8 mouse cellular contexts compared by ENCODE assay signal in the genomic region with DNA sequence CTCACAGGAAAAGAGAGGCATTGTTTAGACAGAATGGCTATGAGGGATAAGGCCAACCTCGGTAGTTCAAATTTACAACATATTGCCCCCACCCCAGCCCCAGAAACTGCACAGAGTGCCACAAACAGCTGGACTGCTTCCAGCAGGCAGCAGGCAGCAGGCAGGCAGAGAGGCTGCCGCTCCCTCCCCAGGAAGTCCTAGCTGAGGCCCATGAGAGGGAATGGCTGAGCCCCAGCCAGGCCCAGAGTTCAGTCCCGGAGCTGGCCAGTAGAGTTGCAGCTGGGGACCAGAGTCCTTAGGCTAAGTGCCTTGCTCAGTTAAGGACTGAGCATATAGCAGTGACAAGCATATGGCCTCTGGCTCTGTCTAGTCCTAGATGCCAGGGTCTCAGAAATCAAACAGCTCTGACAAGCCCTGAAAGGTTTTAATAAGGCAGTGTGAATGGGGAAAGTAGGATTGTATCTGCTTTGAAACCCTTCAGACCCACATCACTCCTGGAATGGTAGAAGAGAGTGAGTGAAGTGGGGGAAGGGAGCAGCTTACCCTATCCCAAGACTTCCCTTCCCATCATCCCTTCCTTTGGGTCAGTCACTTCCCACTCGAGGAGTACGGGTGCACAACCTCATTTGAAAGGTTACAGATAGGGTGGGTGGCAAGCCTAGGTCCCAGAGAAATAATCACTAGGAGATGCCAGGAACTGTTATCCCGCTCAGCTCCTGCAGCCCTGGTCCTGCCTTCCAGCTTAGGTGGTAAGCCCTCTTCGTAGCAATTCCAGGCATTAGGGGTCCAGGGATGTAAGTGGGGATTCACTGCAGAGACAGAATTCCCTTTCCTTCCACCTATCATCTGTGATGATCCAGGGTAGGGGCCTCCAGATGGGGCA. TPM values are rescaled to one million over a fixed set of nuclear protein-coding genes. Genes with fewer than 3 reads are reported as not detected.
DNase-seq lines count a peak whose midpoint lies in the region; ATAC-seq and TF ChIP-seq lines count a peak whose summit lies in the region.

No protein-coding gene starts in this region.

- no peak for TF ChIP-seq CTCF in layer of hippocampus, adult 2 months (conservative IDR thresholded peaks at IDR 0.05)

- no peaks in the 10 kb centered on the region for H3K9me3 ChIP-seq in heart, embryonic 12.5 days (replicated peaks)
- no peaks in the 10 kb centered on the region for H3K9me3 ChIP-seq in limb, embryonic 11.5 days (ENCODE audit: control insufficient read depth, low read length)
- H3K9me3 ChIP-seq in midbrain, embryonic 15.5 days = no peaks in the 10 kb centered on the region

- H3K27ac ChIP-seq in layer of hippocampus, adult 2 months = peak overlapping the region; percentile 96
- H3K27ac ChIP-seq in heart, embryonic 12.5 days (ENCODE audit: poor library complexity, severe bottlenecking) = peak overlapping the region; percentile 88
- peak overlapping the region; percentile 83 for H3K27ac ChIP-seq in limb, embryonic 11.5 days (replicated peaks; ENCODE audit: low read depth, low read length)
- H3K27ac ChIP-seq in midbrain, embryonic 15.5 days = peak overlapping the region; percentile 53

- peak; percentile 10; the same call in 1 of the 2 replicates for ATAC-seq in common myeloid progenitor, adult 5-6 weeks (replicated peaks; ENCODE audit: low read depth, poor library complexity, severe bottlenecking)
- no peak for ATAC-seq in heart, embryonic 12.5 days (ENCODE audit: insufficient number of reproducible peaks, low FRiP score)
- ATAC-seq in limb, embryonic 11.5 days (ENCODE audit: insufficient number of reproducible peaks, low FRiP score, low TSS enrichment, low read depth) = 0 out of 2 replicates have a peak, but pooled peaks have one; percentile 17
- ATAC-seq in midbrain, embryonic 15.5 days (replicated peaks) = no peak

- H3K9ac ChIP-seq in heart, embryonic 12.5 days = peak overlapping the region; percentile 34; the same call in 1 of the 2 replicates
- H3K9ac ChIP-seq in limb, embryonic 11.5 days (ENCODE audit: low read length) = no peak overlapping the region
- no peak overlapping the region for H3K9ac ChIP-seq in midbrain, embryonic 15.5 days

- peak overlapping the region; percentile 22; the same call in 1 of the 2 replicates for H3K4me2 ChIP-seq in heart, embryonic 12.5 days
- no peak overlapping the region; the same call in 1 of the 2 replicates for H3K4me2 ChIP-seq in limb, embryonic 11.5 days (ENCODE audit: low read depth, severe bottlenecking)
- no peak overlapping the region for H3K4me2 ChIP-seq in midbrain, embryonic 15.5 days

- peaks cover 56% of the 10 kb centered on the region for H3K4me1 ChIP-seq in heart, embryonic 12.5 days (replicated peaks)
- H3K4me1 ChIP-seq in limb, embryonic 11.5 days (ENCODE audit: control insufficient read depth, insufficient read depth, low read length) = peaks cover 32% of the 10 kb centered on the region
- peaks cover 40% of the 10 kb centered on the region for H3K4me1 ChIP-seq in midbrain, embryonic 15.5 days

- DNase-seq in layer of hippocampus, adult 2 months (ENCODE audit: low spot score in 2 of 2) = no peak
- DNase-seq in layer of hippocampus, adult 11-12 months (ENCODE audit: low spot score) = no peak
- DNase-seq in limb, embryonic 11.5 days (ENCODE audit: low spot score) = peak; percentile 51
- no peak for DNase-seq in layer of hippocampus, postnatal 25 days (ENCODE audit: extremely low spot score in 1 of 2, low spot score in 1 of 2)
- no peak for DNase-seq in left cerebral cortex, adult 9 months (ENCODE audit: low spot score in 2 of 2)

- WGBS in heart, embryonic 12.5 days = 46% methylated on average over 7 of the region's 7 CpGs
- WGBS in limb, embryonic 11.5 days = 49% methylated on average over 7 of the region's 7 CpGs
- WGBS in midbrain, embryonic 15.5 days = 64% methylated on average over 7 of the region's 7 CpGs

- H3K27me3 ChIP-seq in heart, embryonic 12.5 days (replicated peaks) = no peaks in the 10 kb centered on the region
- H3K27me3 ChIP-seq in limb, embryonic 11.5 days (ENCODE audit: control insufficient read depth, insufficient read depth, low read length) = no peaks in the 10 kb centered on the region
- H3K27me3 ChIP-seq in midbrain, embryonic 15.5 days (replicated peaks) = peaks cover 36% of the 10 kb centered on the region

- peaks cover 24% of the 10 kb centered on the region for H3K36me3 ChIP-seq in heart, embryonic 12.5 days
- no peaks in the 10 kb centered on the region; the same call in 1 of the 2 replicates for H3K36me3 ChIP-seq in limb, embryonic 11.5 days (ENCODE audit: control insufficient read depth, insufficient read depth, low read length)
- no peaks in the 10 kb centered on the region; the same call in 1 of the 2 replicates for H3K36me3 ChIP-seq in midbrain, embryonic 15.5 days (replicated peaks)

- H3K4me3 ChIP-seq in layer of hippocampus, adult 2 months = no peak overlapping the region
- no peak overlapping the region for H3K4me3 ChIP-seq in heart, embryonic 12.5 days
- H3K4me3 ChIP-seq in limb, embryonic 11.5 days (ENCODE audit: low read depth, low read length) = no peak overlapping the region
- no peak overlapping the region for H3K4me3 ChIP-seq in midbrain, embryonic 15.5 days

RNA-seq across cellular contexts. Expression of a gene that starts 0.8 kb away (rescaled TPM):
- 10 to 100 TPM; 15.6 to 20.5 TPM for total RNA-seq in layer of hippocampus, adult 2 months (2021)
- total RNA-seq in common myeloid progenitor, adult 5-6 weeks (2017) = 3.2 and 5.3 TPM in 2 replicates
- 17.8 and 19.1 TPM in 2 replicates for polyA plus RNA-seq in heart, embryonic 12.5 days (2016; fragmentation: Nextera tagmentation; extraction: Ambion mirVana)
- polyA plus RNA-seq in limb, embryonic 11.5 days (2014; fragmentation: Nextera tagmentation; extraction: Ambion mirVana) = 37.8 and 39.9 TPM in 2 replicates
- 41.2 and 44.1 TPM in 2 replicates for polyA plus RNA-seq in midbrain, embryonic 15.5 days (2015; fragmentation: Nextera tagmentation; extraction: Ambion mirVana)
- total RNA-seq in layer of hippocampus, postnatal 25 days (2021) = 10 to 100 TPM; 18.1 to 19.9 TPM

RNA-seq across cellular contexts. Expression of a gene that starts 3.4 kb away (rescaled TPM):
- total RNA-seq in layer of hippocampus, adult 2 months (2021) = 10 to 100 TPM; 13.4 to 13.8 TPM
- total RNA-seq in common myeloid progenitor, adult 5-6 weeks (2017) = 0.32 and 2.0 TPM in 2 replicates
- polyA plus RNA-seq in heart, embryonic 12.5 days (2016; fragmentation: Nextera tagmentation; extraction: Ambion mirVana) = 42.5 and 47.7 TPM in 2 replicates
- polyA plus RNA-seq in limb, embryonic 11.5 days (2014; fragmentation: Nextera tagmentation; extraction: Ambion mirVana) = 23.0 and 23.1 TPM in 2 replicates
- polyA plus RNA-seq in midbrain, embryonic 15.5 days (2015; fragmentation: Nextera tagmentation; extraction: Ambion mirVana) = 21.3 and 23.8 TPM in 2 replicates
- total RNA-seq in layer of hippocampus, postnatal 25 days (2021) = 10 to 100 TPM; 14.0 to 18.3 TPM

RNA-seq across cellular contexts. Expression of a gene that starts 20.2 kb away (rescaled TPM):
- total RNA-seq in layer of hippocampus, adult 2 months (2021) = 10 to 100 TPM; 20.6 to 22.4 TPM
- 33.8 and 59.5 TPM in 2 replicates for total RNA-seq in common myeloid progenitor, adult 5-6 weeks (2017)
- 44.4 and 45.6 TPM in 2 replicates for polyA plus RNA-seq in heart, embryonic 12.5 days (2016; fragmentation: Nextera tagmentation; extraction: Ambion mirVana)
- polyA plus RNA-seq in limb, embryonic 11.5 days (2014; fragmentation: Nextera tagmentation; extraction: Ambion mirVana) = 106 and 108 TPM in 2 replicates
- polyA plus RNA-seq in midbrain, embryonic 15.5 days (2015; fragmentation: Nextera tagmentation; extraction: Ambion mirVana) = 40.4 and 48.3 TPM in 2 replicates
- 10 to 100 TPM; 21.2 to 26.9 TPM for total RNA-seq in layer of hippocampus, postnatal 25 days (2021)

RNA-seq across cellular contexts. Expression of a gene that starts 25.4 kb away (rescaled TPM):
- total RNA-seq in layer of hippocampus, adult 2 months (2021) = not detected
- total RNA-seq in common myeloid progenitor, adult 5-6 weeks (2017) = not detected in 2 replicates
- polyA plus RNA-seq in heart, embryonic 12.5 days (2016; fragmentation: Nextera tagmentation; extraction: Ambion mirVana) = 0.18 TPM in 1 of 2 replicates, not detected in the other
- not detected in 2 replicates for polyA plus RNA-seq in limb, embryonic 11.5 days (2014; fragmentation: Nextera tagmentation; extraction: Ambion mirVana)
- polyA plus RNA-seq in midbrain, embryonic 15.5 days (2015; fragmentation: Nextera tagmentation; extraction: Ambion mirVana) = not detected in 2 replicates
- total RNA-seq in layer of hippocampus, postnatal 25 days (2021) = not detected

RNA-seq across cellular contexts. Expression of a gene that starts 42.0 kb away (rescaled TPM):
- total RNA-seq in layer of hippocampus, adult 2 months (2021) = 10 to 100 TPM; 62.0 to 64.1 TPM
- 7.7 and 19.6 TPM in 2 replicates for total RNA-seq in common myeloid progenitor, adult 5-6 weeks (2017)
- 38.6 and 42.8 TPM in 2 replicates for polyA plus RNA-seq in heart, embryonic 12.5 days (2016; fragmentation: Nextera tagmentation; extraction: Ambion mirVana)
- polyA plus RNA-seq in limb, embryonic 11.5 days (2014; fragmentation: Nextera tagmentation; extraction: Ambion mirVana) = 30.6 and 42.0 TPM in 2 replicates
- 46.4 and 48.4 TPM in 2 replicates for polyA plus RNA-seq in midbrain, embryonic 15.5 days (2015; fragmentation: Nextera tagmentation; extraction: Ambion mirVana)
- 10 to 100 TPM; 49.1 to 67.0 TPM for total RNA-seq in layer of hippocampus, postnatal 25 days (2021)

Comparison
In these comparisons a context has a peak if more than half of its experiments do, and no peak if none do; other contexts are left out.
1. ATAC-seq: peak in common myeloid progenitor, adult 5-6 weeks (single experiment) and limb, embryonic 11.5 days (single experiment); none in heart, embryonic 12.5 days (single experiment) and midbrain, embryonic 15.5 days (single experiment).
2. Peak in every context shown above with its lines, with median percentiles within 50 percentile points of each other: H3K27ac ChIP-seq.